Mouse (Mus musculus): Measurements from ENCODE around the gene Cyp3a11. TPM values are rescaled to one million over a fixed set of nuclear protein-coding genes. Genes with fewer than 3 reads are reported as not detected.

Cyp3a11 gene
- total RNA-seq (2023): not detected in 2 replicates

GRCm38 (mm10) chr5:145879688-145880087 is at the start of gene Cyp3a11:
TSS of gene Cyp3a11 (minus strand) at chr5:145879964.

GRCm38 (mm10) chr5:145805796-145806195 is 74.0 kb downstream of the Cyp3a11 start, which contains the start of gene Cyp3a44:
TSS of gene Cyp3a44 (minus strand) at chr5:145805874.

Other genes with a start within 250 kb of the Cyp3a11 start
- not detected in 2 replicates for gene Cyp3a41a, start 159.8 kb downstream of the Cyp3a11 start, total RNA-seq (2023)
- not detected in 2 replicates for gene Cyp3a44, start 74.1 kb downstream of the Cyp3a11 start, total RNA-seq (2023)
- not detected in 2 replicates for gene Cyp3a25, start 129.7 kb upstream of the Cyp3a11 start, total RNA-seq (2023)
- not detected in 2 replicates for gene Cyp3a59, start 199.3 kb upstream of the Cyp3a11 start, total RNA-seq (2023)